Mouse (Mus musculus) forebrain, embryonic 16.5 days (tissue): ENCODE measurements at regions not wholly inside any gene's neighbourhood (a gene's known extent, or its start where the extent isn't known, plus 50 kb on each side); places are given as distances from the start of the nearest gene placed in this dataset.

Experiments used
- ATAC-seq: fragments of 200-750 bp; cut with Nextera tagmentation; 2 replicates; pipeline ENCODE4 v1.8.0; 2017; ENCODE audit warnings: mild to moderate bottlenecking, moderate library complexity
- H3K27ac ChIP-seq: fragments of 300-500 bp; sonication (generic); 2 replicates; pipeline ENCODE4 v1.5.1; 2014; ENCODE audit warnings: low read length, control low read depth
- H3K27me3 ChIP-seq: fragments of 300-500 bp; sonication (generic); replicated peaks from 2 replicates; pipeline ENCODE4 v1.6.1; 2014; ENCODE audit warnings: low read length; ENCODE audit not compliant: control insufficient read depth, insufficient read depth
- H3K36me3 ChIP-seq: fragments of 300-500 bp; sonication (generic); 2 replicates; pipeline ENCODE4 v1.6.1; 2014; ENCODE audit not compliant: control insufficient read depth, insufficient read depth
- H3K4me1 ChIP-seq: fragments of 300-500 bp; sonication (generic); replicated peaks from 2 replicates; pipeline ENCODE4 v1.6.1; 2014; ENCODE audit warnings: low read length; ENCODE audit not compliant: control insufficient read depth, insufficient read depth
- H3K4me2 ChIP-seq: fragments of 300-500 bp; sonication (generic); 2 replicates; pipeline ENCODE4 v1.6.1; 2014; ENCODE audit warnings: mild to moderate bottlenecking, low read length, control low read depth
- H3K4me3 ChIP-seq: fragments of 300-500 bp; sonication (generic); replicated peaks from 2 replicates; pipeline ENCODE4 v1.5.1; 2014; ENCODE audit warnings: mild to moderate bottlenecking, low read length, control low read depth
- H3K9ac ChIP-seq: fragments of 300-500 bp; sonication (generic); replicated peaks from 2 replicates; pipeline ENCODE4 v1.6.1; 2014; ENCODE audit warnings: low read depth, low read length, control low read depth
- H3K9me3 ChIP-seq: fragments of 300-500 bp; sonication (generic); 2 replicates; pipeline ENCODE4 v1.6.1; 2016; ENCODE audit warnings: low read length; ENCODE audit not compliant: control insufficient read depth
- WGBS: fragments of 180-500 bp; shearing (Covaris S2); extraction: QIAGEN DNeasy Blood & Tissue Kit; methylation state at CpG from one replicate; pipeline ENCODE4 v1.1.7; 2014; 5-methylcytosine and 5-hydroxymethylcytosine counted together

DNA sequence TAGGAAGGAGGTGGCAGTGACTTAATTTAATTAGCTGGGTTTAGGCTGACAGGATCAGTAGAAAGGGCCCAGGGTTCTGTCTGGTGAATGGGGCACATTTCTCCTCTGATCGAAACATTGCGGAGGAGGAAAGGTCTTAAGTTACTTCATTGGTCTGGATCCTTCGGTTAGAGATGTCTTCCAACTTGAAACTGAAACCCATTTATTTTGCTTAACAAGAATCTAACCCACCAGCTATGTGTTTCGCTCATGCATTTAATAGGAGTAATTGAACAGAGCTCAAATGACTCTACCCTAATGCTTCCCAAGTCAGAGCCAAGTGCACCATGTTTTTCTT is 64.2 kb upstream of the Pitx1 start:
- H3K36me3 ChIP-seq, result no peaks in the 10 kb centered on the region

DNA sequence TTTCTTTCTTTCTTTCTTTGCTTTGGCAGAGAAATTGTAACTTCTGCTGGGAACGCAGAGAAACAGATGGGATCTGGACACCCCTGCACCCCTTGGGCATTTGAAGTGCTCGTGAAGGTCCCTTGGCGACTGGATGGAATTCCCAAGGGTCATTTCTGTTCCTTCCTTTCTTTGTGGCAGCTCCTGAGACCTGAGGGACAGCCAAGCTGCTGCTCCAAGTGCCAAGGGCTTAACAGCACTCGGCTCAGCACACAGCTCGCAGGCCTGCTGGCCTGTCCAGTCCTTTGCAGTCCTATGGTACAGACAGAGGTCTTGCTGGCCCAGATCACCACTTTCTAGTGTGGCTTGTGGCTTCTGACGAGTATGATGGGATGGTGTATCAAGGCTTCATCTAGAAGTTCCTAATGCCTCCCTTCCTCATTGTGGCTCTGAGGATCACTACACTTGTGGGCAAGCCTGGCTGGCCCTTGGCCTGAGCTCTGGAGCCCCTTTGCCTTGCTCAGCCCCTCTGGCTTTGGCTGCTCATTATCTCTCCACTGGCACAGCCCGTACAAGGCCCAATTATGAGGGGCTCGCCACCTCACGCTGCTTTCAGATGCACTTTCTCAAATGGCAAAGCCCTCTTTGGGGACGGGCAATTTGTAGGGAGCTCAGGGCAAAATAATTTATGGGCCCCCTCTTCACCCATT is 63.7 kb upstream of the Pitx1 start:
- peak; percentile 83 for ATAC-seq
- Histone ChIP-seq H3K9ac (no peak overlapping the region), H3K27me3 (no peaks in the 10 kb centered on the region), H3K9me3 (no peaks in the 10 kb centered on the region), H3K27ac (0 out of 2 replicates have a peak overlapping the region, but pooled peaks have one; percentile 46), H3K4me2 (no peak overlapping the region), H3K4me3 (no peak overlapping the region), H3K36me3 (no peaks in the 10 kb centered on the region), H3K4me1 (peaks cover 19% of the 10 kb centered on the region)
- 28% methylated on average over 10 of the region's 10 CpGs for WGBS

More for the DNA sequence above, 64.2 kb upstream of the Pitx1 start:
- ATAC-seq, result 0 out of 2 replicates have a peak, but pooled peaks have one; percentile 4
- H3K9me3 ChIP-seq, result no peaks in the 10 kb centered on the region
- H3K4me1 ChIP-seq, result peaks cover 19% of the 10 kb centered on the region
- no peaks in the 10 kb centered on the region for H3K27me3 ChIP-seq
- H3K27ac ChIP-seq, result no peak overlapping the region
- WGBS, result 46% methylated on average over 4 of the region's 4 CpGs
- no peak overlapping the region for H3K9ac ChIP-seq
- H3K4me3 ChIP-seq, result no peak overlapping the region
- no peak overlapping the region for H3K4me2 ChIP-seq

DNA sequence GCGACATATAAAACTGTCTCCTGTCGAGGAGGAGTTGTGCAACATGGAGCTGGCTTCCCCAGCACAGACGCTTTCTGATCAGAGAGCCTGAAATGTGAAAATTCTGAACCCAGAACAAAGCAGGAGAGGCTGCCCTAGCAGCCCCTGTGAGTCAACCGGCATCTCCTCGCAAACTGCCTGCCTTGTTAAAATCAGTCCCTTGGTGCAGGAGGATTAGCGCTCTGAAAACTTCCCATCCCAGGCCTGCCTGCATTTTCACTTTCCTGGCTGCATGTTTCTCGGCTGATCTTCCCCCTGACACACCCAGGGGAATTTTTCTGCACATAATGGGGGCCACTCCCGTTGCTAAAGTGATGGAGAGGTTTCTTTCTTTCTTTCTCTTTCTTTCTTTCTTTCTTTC is 63.0 kb upstream of the Pitx1 start:
- no peaks in the 10 kb centered on the region for H3K9me3 ChIP-seq

GRCm38 (mm10) chr13:55898257-55898950 is 62.4 kb upstream of the Pitx1 start:
- peak; percentile 27; the same call in 1 of the 2 replicates for ATAC-seq
- no peak overlapping the region for H3K9ac ChIP-seq
- no peak overlapping the region for H3K27ac ChIP-seq
- 25% methylated on average over 17 of the region's 17 CpGs for WGBS
- no peaks in the 10 kb centered on the region for H3K36me3 ChIP-seq
- no peak overlapping the region for H3K4me3 ChIP-seq
- H3K27me3 ChIP-seq, result no peaks in the 10 kb centered on the region
- H3K4me1 ChIP-seq, result peaks cover 19% of the 10 kb centered on the region
- H3K9me3 ChIP-seq, result no peaks in the 10 kb centered on the region
- H3K4me2 ChIP-seq, result no peak overlapping the region

More for the DNA sequence above, 63.0 kb upstream of the Pitx1 start:
- H3K27me3 ChIP-seq, result no peaks in the 10 kb centered on the region
- H3K4me1 ChIP-seq, result peaks cover 19% of the 10 kb centered on the region
- no peak overlapping the region for H3K4me3 ChIP-seq
- ATAC-seq, result no peak
- H3K4me2 ChIP-seq, result no peak overlapping the region
- H3K9ac ChIP-seq, result no peak overlapping the region
- WGBS, result 10% methylated on average over 8 of the region's 8 CpGs
- no peak overlapping the region for H3K27ac ChIP-seq
- H3K36me3 ChIP-seq, result no peaks in the 10 kb centered on the region

DNA sequence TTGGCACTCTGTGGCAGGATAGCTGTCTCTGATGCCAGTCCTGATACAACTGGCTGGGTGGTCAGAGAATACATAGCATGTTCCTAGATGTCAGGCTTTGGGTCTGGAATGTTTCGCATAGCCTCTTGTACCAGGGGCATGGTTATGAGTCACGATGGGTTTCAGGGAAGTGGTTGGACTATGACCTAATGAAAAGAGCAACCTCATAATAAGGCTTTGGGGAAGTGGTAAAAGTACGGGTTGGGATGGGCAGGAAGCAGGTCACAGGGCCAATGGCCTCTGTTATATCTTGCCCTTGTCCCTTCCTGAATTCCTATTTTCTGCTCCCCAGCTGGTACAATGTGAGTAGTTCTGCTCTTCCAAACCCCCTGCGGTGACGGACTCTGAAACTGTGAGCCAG is 59.5 kb upstream of the Pitx1 start:
- Histone ChIP-seq H3K4me2 (no peak overlapping the region), H3K4me3 (no peak overlapping the region), H3K27me3 (no peaks in the 10 kb centered on the region), H3K27ac (no peak overlapping the region), H3K4me1 (peaks cover 19% of the 10 kb centered on the region), H3K9ac (no peak overlapping the region), H3K36me3 (no peaks in the 10 kb centered on the region), H3K9me3 (no peaks in the 10 kb centered on the region)
- WGBS, result 87% methylated on average over 5 of the region's 5 CpGs
- no peak for ATAC-seq

- ATAC-seq, result no peak
- H3K9ac ChIP-seq, result no peak overlapping the region
- no peaks in the 10 kb centered on the region for H3K27me3 ChIP-seq
- H3K9me3 ChIP-seq, result no peaks in the 10 kb centered on the region
- H3K4me3 ChIP-seq, result no peak overlapping the region
- H3K27ac ChIP-seq, result no peak overlapping the region
- H3K4me1 ChIP-seq, result peaks cover 5% of the 10 kb centered on the region; the same call in 1 of the 2 replicates
- no peaks in the 10 kb centered on the region for H3K36me3 ChIP-seq
- H3K4me2 ChIP-seq, result no peak overlapping the region
- WGBS, result 56% methylated on average over 25 of the region's 25 CpGs
Measured at GRCm38 (mm10) chr13:55893154-55894018, 57.4 kb upstream of the Pitx1 start.

DNA sequence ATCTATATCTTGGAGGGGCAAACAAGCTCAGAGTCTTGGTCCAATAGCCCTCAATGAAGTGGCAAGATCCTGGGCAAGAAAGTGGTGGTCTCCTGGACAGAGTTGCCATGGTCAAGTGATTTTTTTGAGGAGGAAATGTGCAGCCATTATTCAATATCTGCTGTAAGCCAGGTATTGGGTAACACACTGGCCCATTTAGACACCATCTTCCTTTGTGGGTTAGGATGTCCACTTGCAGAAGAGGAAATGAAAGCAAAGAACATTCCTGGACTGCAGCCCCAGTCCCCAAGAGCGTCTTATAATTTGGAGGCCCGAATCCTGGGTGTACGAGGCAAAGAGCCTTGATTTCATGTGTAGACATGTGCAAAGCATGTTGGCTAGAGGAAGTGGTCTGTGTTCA is 56.3 kb upstream of the Pitx1 start:
- no peak overlapping the region for H3K9ac ChIP-seq
- no peaks in the 10 kb centered on the region for H3K9me3 ChIP-seq
- no peak overlapping the region for H3K4me2 ChIP-seq
- H3K27ac ChIP-seq, result no peak overlapping the region
- 94% methylated on average over 3 of the region's 3 CpGs for WGBS
- no peaks in the 10 kb centered on the region for H3K27me3 ChIP-seq
- no peaks in the 10 kb centered on the region for H3K4me1 ChIP-seq
- ATAC-seq, result no peak
- no peaks in the 10 kb centered on the region for H3K36me3 ChIP-seq
- no peak overlapping the region for H3K4me3 ChIP-seq

DNA sequence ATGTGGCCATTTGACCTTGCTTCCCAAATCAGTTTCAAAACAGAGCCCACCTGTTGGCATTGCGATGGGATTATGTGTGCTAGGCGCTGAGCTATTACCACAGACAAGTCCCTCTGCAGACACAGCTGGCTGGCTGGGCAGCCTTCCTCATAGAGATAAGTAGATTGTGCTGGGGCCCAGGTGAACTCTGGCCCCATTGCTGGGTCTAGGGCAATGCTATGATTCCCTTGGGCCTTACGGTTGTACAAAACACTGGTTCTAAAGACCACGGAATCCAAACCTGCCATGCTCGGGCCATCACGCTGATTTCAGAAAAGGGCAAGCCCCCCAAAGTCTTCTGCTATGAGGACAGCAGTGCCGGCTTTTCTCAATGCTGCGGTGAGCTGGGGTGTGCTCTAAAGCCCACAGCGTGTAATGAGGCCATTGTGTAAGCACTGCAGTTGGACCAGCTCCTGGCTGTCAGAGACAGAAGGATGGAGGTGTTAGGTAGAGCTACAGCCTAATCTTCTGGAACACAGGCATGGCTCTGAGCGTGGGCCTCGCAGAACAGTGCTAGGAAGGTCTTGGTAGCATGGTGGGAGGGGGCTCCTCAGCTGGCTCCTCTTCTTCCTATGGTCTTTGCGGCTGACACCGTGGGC is 51.2 kb upstream of the Pitx1 start:
- ATAC-seq, result no peak
- no peak overlapping the region for H3K4me2 ChIP-seq
- no peak overlapping the region for H3K9ac ChIP-seq
- H3K4me1 ChIP-seq, result no peaks in the 10 kb centered on the region
- no peaks in the 10 kb centered on the region for H3K27me3 ChIP-seq
- no peaks in the 10 kb centered on the region for H3K9me3 ChIP-seq
- no peak overlapping the region for H3K4me3 ChIP-seq
- H3K27ac ChIP-seq, result no peak overlapping the region
- no peaks in the 10 kb centered on the region for H3K36me3 ChIP-seq
- WGBS, result 88% methylated on average over 13 of the region's 13 CpGs
